Mouse (Mus musculus) G1E (cell line): Measurements from ENCODE around the gene Tnfrsf4.

Experiments
- CTCF ChIP-seq: IDR thresholded peaks from 2 replicates; pipeline ENCODE4 v1.5.1; 2012; ENCODE audit warnings: low read depth, low read length, inconsistent platforms, mixed read lengths
- GATA1 ChIP-seq: IDR thresholded peaks from 2 replicates; pipeline ENCODE4 v1.6.1; 2012; ENCODE audit warnings: borderline replicate concordance, low read length, inconsistent platforms, mixed read lengths

GRCm38 (mm10) chr4:156019771-156020170, 6.1 kb downstream of the Tnfrsf4 start:
- TF ChIP-seq CTCF (no peak), GATA1 (no peak)
